Mouse (Mus musculus) embryo, embryonic 10 days (tissue): Measurements from ENCODE around the gene Il1rapl1.

ENCODE experiments used
- DNase-seq: peaks from one replicate; pipeline ENCODE4 v3.0.0-alpha.2; 2015; ENCODE audit warnings: low spot score

Il1rapl1 gene

GRCm38 (mm10) chrX:87600914-87601313, 514.5 kb downstream of the Il1rapl1 start:
- DNase-seq = peak; percentile 23

GRCm38 (mm10) chrX:87507997-87508396, 607.4 kb downstream of the Il1rapl1 start:
- DNase-seq = no peak

- no peak for DNase-seq
Measured at GRCm38 (mm10) chrX:87502604-87503003, 612.8 kb downstream of the Il1rapl1 start.

GRCm38 (mm10) chrX:87483416-87483815, 632.0 kb downstream of the Il1rapl1 start:
- no peak for DNase-seq

- DNase-seq = peak; percentile 85
Measured at GRCm38 (mm10) chrX:87238191-87238590, 877.3 kb downstream of the Il1rapl1 start.

GRCm38 (mm10) chrX:87225280-87225679, 890.2 kb downstream of the Il1rapl1 start:
- DNase-seq = no peak

GRCm38 (mm10) chrX:87002296-87002695, 1113.1 kb downstream of the Il1rapl1 start:
- DNase-seq = no peak

GRCm38 (mm10) chrX:86955126-86955525, 1160.3 kb downstream of the Il1rapl1 start:
- DNase-seq = no peak

GRCm38 (mm10) chrX:86954614-86955013, 1160.8 kb downstream of the Il1rapl1 start:
- no peak for DNase-seq

- no peak for DNase-seq
Measured at GRCm38 (mm10) chrX:86950940-86951339, 1164.5 kb downstream of the Il1rapl1 start.

GRCm38 (mm10) chrX:86949112-86949511, 1166.3 kb downstream of the Il1rapl1 start:
- DNase-seq = no peak

- no peak for DNase-seq
Measured at GRCm38 (mm10) chrX:86854835-86855234, 1260.6 kb downstream of the Il1rapl1 start.

GRCm38 (mm10) chrX:86808218-86808617, 1307.2 kb downstream of the Il1rapl1 start:
- DNase-seq = no peak

GRCm38 (mm10) chrX:86802725-86803124, 1312.7 kb downstream of the Il1rapl1 start:
- DNase-seq = no peak

GRCm38 (mm10) chrX:86728803-86729202, 1386.6 kb downstream of the Il1rapl1 start:
- no peak for DNase-seq
